Mouse (Mus musculus): ENCODE results near the gene Acadvl. TPM values are rescaled to one million over a fixed set of nuclear protein-coding genes. Genes with fewer than 3 reads are reported as not detected.
A peak's percentile ranks its signal among the peaks of the same experiment; 100 is the strongest.

Gene Acadvl
- polyA plus RNA-seq, 1 experiment from 2014 or later, result 43.5 TPM

- Histone ChIP-seq H3K27ac (no peak overlapping the region), H3K36me3 (replicated peaks) (peaks cover 35% of the 10 kb centered on the region), H3K4me3 (replicated peaks) (peak overlapping the region; percentile 31), H3K9me3 (no peaks in the 10 kb centered on the region), H3K9ac (no peak overlapping the region), H3K4me1 (peaks cover 11% of the 10 kb centered on the region), H3K27me3 (peaks cover 63% of the 10 kb centered on the region), H3K4me2 (peak overlapping the region; percentile 46)
- no peak for ATAC-seq (ENCODE audit: low FRiP score)
- 42% methylated on average over 17 of the region's 17 CpGs for WGBS
Measured at GRCm38 (mm10) chr11:69966860-69967517, 48.2 kb downstream of the Acadvl start.

GRCm38 (mm10) chr11:69966006-69966859 lies 49.0 kb downstream of the Acadvl start:
- Histone ChIP-seq H3K4me2 (peak overlapping the region; percentile 46), H3K27ac (no peak overlapping the region), H3K27me3 (peaks cover 69% of the 10 kb centered on the region), H3K4me1 (peaks cover 11% of the 10 kb centered on the region), H3K4me3 (replicated peaks) (peak overlapping the region; percentile 31), H3K36me3 (replicated peaks) (peaks cover 28% of the 10 kb centered on the region), H3K9ac (no peak overlapping the region; the same call in 1 of the 2 replicates), H3K9me3 (no peaks in the 10 kb centered on the region)
- 2% methylated on average over 58 of the region's 59 CpGs for WGBS
- no peak for ATAC-seq (ENCODE audit: low FRiP score)

GRCm38 (mm10) chr11:69965271-69966005 lies 49.8 kb downstream of the Acadvl start:
- 1% methylated on average over 49 of the region's 49 CpGs for WGBS
- H3K36me3 ChIP-seq (replicated peaks), result peaks cover 23% of the 10 kb centered on the region
- H3K27me3 ChIP-seq, result peaks cover 75% of the 10 kb centered on the region
- H3K27ac ChIP-seq, result no peak overlapping the region
- H3K9me3 ChIP-seq, result no peaks in the 10 kb centered on the region
- H3K4me2 ChIP-seq, result peak overlapping the region; percentile 46
- peak overlapping the region; percentile 31 for H3K4me3 ChIP-seq (replicated peaks)
- no peak overlapping the region for H3K9ac ChIP-seq
- ATAC-seq (ENCODE audit: low FRiP score), result no peak
- H3K4me1 ChIP-seq, result peaks cover 11% of the 10 kb centered on the region

- peaks cover 11% of the 10 kb centered on the region for H3K4me1 ChIP-seq
- H3K4me3 ChIP-seq (replicated peaks), result peak within 1 kb of the TSS; percentile 19
- H3K27me3 ChIP-seq, result peaks cover 80% of the 10 kb centered on the region
- H3K9ac ChIP-seq, result no peak within 1 kb of the TSS
- no peak within 1 kb of the TSS for H3K27ac ChIP-seq
- ATAC-seq (ENCODE audit: low FRiP score), result no peak
- no peak within 1 kb of the TSS for H3K4me2 ChIP-seq
- no peaks in the 10 kb centered on the region for H3K9me3 ChIP-seq
- H3K36me3 ChIP-seq (replicated peaks), result peaks cover 17% of the 10 kb centered on the region
- 10% methylated on average over 24 of the region's 24 CpGs for WGBS
Measured at GRCm38 (mm10) chr11:69964650-69965270, 50.5 kb downstream of the Acadvl start, which contains the start of gene Cldn7. TSS of gene Cldn7 (plus strand) at chr11:69964779.

- Histone ChIP-seq H3K4me3 (replicated peaks) (no peak overlapping the region), H3K9me3 (no peaks in the 10 kb centered on the region), H3K4me1 (peaks cover 11% of the 10 kb centered on the region), H3K27ac (no peak overlapping the region), H3K36me3 (replicated peaks) (no peaks in the 10 kb centered on the region), H3K27me3 (peaks cover 75% of the 10 kb centered on the region), H3K4me2 (no peak overlapping the region), H3K9ac (no peak overlapping the region)
- no peak for ATAC-seq (ENCODE audit: low FRiP score)
- WGBS, result 61% methylated on average over 5 of the region's 5 CpGs
Measured at GRCm38 (mm10) chr11:69961841-69962240, 53.4 kb downstream of the Acadvl start.

GRCm38 (mm10) chr11:69960616-69961015 lies 54.6 kb downstream of the Acadvl start:
- Histone ChIP-seq H3K9ac (no peak overlapping the region), H3K27me3 (peaks cover 63% of the 10 kb centered on the region), H3K27ac (no peak overlapping the region), H3K9me3 (no peaks in the 10 kb centered on the region), H3K36me3 (replicated peaks) (no peaks in the 10 kb centered on the region), H3K4me3 (replicated peaks) (no peak overlapping the region), H3K4me1 (no peaks in the 10 kb centered on the region), H3K4me2 (no peak overlapping the region)
- no peak for ATAC-seq (ENCODE audit: low FRiP score)
- 23% methylated on average over 5 of the region's 5 CpGs for WGBS

MicroRNAs within 50 kb of the gene (microRNA counts, 519-probe panel; counts per million panel counts)
- microRNA mmu-miR-324-3p, result not detected
- microRNA mmu-miR-324-5p, result 3,781 counts per million, percentile 40 among the panel's probes with 10 or more counts

Small RNAs within 50 kb of the gene (microRNA-seq; reads per million reads assigned to microRNA genes)
- gene Gm44349 (not detected), gene Mir324 (4,920 reads per million, percentile 89 among the genes with 10 or more reads in this experiment)

Other genes starting within 250 kb of the Acadvl start
- 1.3 and 1.5 TPM in 2 replicates for gene Zbtb4, start 249.5 kb downstream of the Acadvl start, polyA plus RNA-seq (2016; fragmentation: Nextera tagmentation; extraction: Ambion mirVana)
- 1.2 and 1.8 TPM in 2 replicates for gene Chrnb1, start 219.5 kb downstream of the Acadvl start, polyA plus RNA-seq (2016; fragmentation: Nextera tagmentation; extraction: Ambion mirVana)
- 2.6 and 3.2 TPM in 2 replicates for gene Fgf11, start 213.6 kb downstream of the Acadvl start, polyA plus RNA-seq (2016; fragmentation: Nextera tagmentation; extraction: Ambion mirVana)
- 0.76 and 1.3 TPM in 2 replicates for gene Tmem102, start 209.8 kb downstream of the Acadvl start, polyA plus RNA-seq (2016; fragmentation: Nextera tagmentation; extraction: Ambion mirVana)
- not detected in 2 replicates for gene Gm39566, start 200.1 kb downstream of the Acadvl start, polyA plus RNA-seq (2016; fragmentation: Nextera tagmentation; extraction: Ambion mirVana)
- gene Spem2, start 196.9 kb downstream of the Acadvl start, polyA plus RNA-seq (2016; fragmentation: Nextera tagmentation; extraction: Ambion mirVana), result not detected in 2 replicates
- gene Spem1, start 193.2 kb downstream of the Acadvl start, polyA plus RNA-seq (2016; fragmentation: Nextera tagmentation; extraction: Ambion mirVana), result 0.24 and 0.26 TPM in 2 replicates
- gene Nlgn2, start 177.6 kb downstream of the Acadvl start, polyA plus RNA-seq (2016; fragmentation: Nextera tagmentation; extraction: Ambion mirVana), result 13.3 and 14.0 TPM in 2 replicates
- 285 and 294 TPM in 2 replicates for gene Tmem256, start 176.9 kb downstream of the Acadvl start, polyA plus RNA-seq (2016; fragmentation: Nextera tagmentation; extraction: Ambion mirVana)
- gene Plscr3, start 169.0 kb downstream of the Acadvl start, polyA plus RNA-seq (2016; fragmentation: Nextera tagmentation; extraction: Ambion mirVana), result 55.1 and 56.3 TPM in 2 replicates
- 0.14 and 0.60 TPM in 2 replicates for gene Tnk1, start 156.7 kb downstream of the Acadvl start, polyA plus RNA-seq (2016; fragmentation: Nextera tagmentation; extraction: Ambion mirVana)
- gene Tmem95, start 137.4 kb downstream of the Acadvl start, polyA plus RNA-seq (2016; fragmentation: Nextera tagmentation; extraction: Ambion mirVana), result not detected in 2 replicates
- 1.7 and 2.5 TPM in 2 replicates for gene Kctd11, start 134.0 kb downstream of the Acadvl start, polyA plus RNA-seq (2016; fragmentation: Nextera tagmentation; extraction: Ambion mirVana)
- gene Acap1, start 119.9 kb downstream of the Acadvl start, polyA plus RNA-seq (2016; fragmentation: Nextera tagmentation; extraction: Ambion mirVana), result 0.47 and 0.83 TPM in 2 replicates
- gene 2810408A11Rik, start 114.4 kb downstream of the Acadvl start, polyA plus RNA-seq (2016; fragmentation: Nextera tagmentation; extraction: Ambion mirVana), result 22.4 TPM in 2 replicates
- gene Neurl4, start 114.3 kb downstream of the Acadvl start, polyA plus RNA-seq (2016; fragmentation: Nextera tagmentation; extraction: Ambion mirVana), result 18.9 and 19.3 TPM in 2 replicates
- gene Gps2, start 101.5 kb downstream of the Acadvl start, polyA plus RNA-seq (2016; fragmentation: Nextera tagmentation; extraction: Ambion mirVana), result 95.8 and 99.1 TPM in 2 replicates
- 1,678 TPM in 2 replicates for gene Eif5a, start 93.5 kb downstream of the Acadvl start, polyA plus RNA-seq (2016; fragmentation: Nextera tagmentation; extraction: Ambion mirVana)
- gene Ybx2, start 79.6 kb downstream of the Acadvl start, polyA plus RNA-seq (2016; fragmentation: Nextera tagmentation; extraction: Ambion mirVana), result 7.4 and 8.9 TPM in 2 replicates
- 13.3 and 15.3 TPM in 2 replicates for gene Slc2a4, start 67.2 kb downstream of the Acadvl start, polyA plus RNA-seq (2016; fragmentation: Nextera tagmentation; extraction: Ambion mirVana)
- gene Cldn7, start 50.6 kb downstream of the Acadvl start, polyA plus RNA-seq (2016; fragmentation: Nextera tagmentation; extraction: Ambion mirVana), result 5.7 and 7.0 TPM in 2 replicates
- gene Ctdnep1, start 34.3 kb downstream of the Acadvl start, polyA plus RNA-seq (2016; fragmentation: Nextera tagmentation; extraction: Ambion mirVana), result 19.9 and 20.7 TPM in 2 replicates
- 129 and 141 TPM in 2 replicates for gene Elp5, start 32.9 kb downstream of the Acadvl start, polyA plus RNA-seq (2016; fragmentation: Nextera tagmentation; extraction: Ambion mirVana)
- gene Gabarap, start 24.3 kb downstream of the Acadvl start, polyA plus RNA-seq (2016; fragmentation: Nextera tagmentation; extraction: Ambion mirVana), result 527 and 539 TPM in 2 replicates
- 91.3 and 99.1 TPM in 2 replicates for gene Phf23, start 19.6 kb downstream of the Acadvl start, polyA plus RNA-seq (2016; fragmentation: Nextera tagmentation; extraction: Ambion mirVana)
- 45.2 and 46.6 TPM in 2 replicates for gene Dvl2, start 14.8 kb downstream of the Acadvl start, polyA plus RNA-seq (2016; fragmentation: Nextera tagmentation; extraction: Ambion mirVana)
- 20.3 and 24.9 TPM in 2 replicates for gene Dlg4, start 1.5 kb upstream of the Acadvl start, polyA plus RNA-seq (2016; fragmentation: Nextera tagmentation; extraction: Ambion mirVana)
- gene Asgr1, start 38.7 kb upstream of the Acadvl start, polyA plus RNA-seq (2016; fragmentation: Nextera tagmentation; extraction: Ambion mirVana), result 0.63 and 0.75 TPM in 2 replicates
- gene Asgr2, start 77.2 kb upstream of the Acadvl start, polyA plus RNA-seq (2016; fragmentation: Nextera tagmentation; extraction: Ambion mirVana), result not detected in 2 replicates
- not detected in 2 replicates for gene Mgl2, start 114.9 kb upstream of the Acadvl start, polyA plus RNA-seq (2016; fragmentation: Nextera tagmentation; extraction: Ambion mirVana)
- gene Clec10a, start 140.8 kb upstream of the Acadvl start, polyA plus RNA-seq (2016; fragmentation: Nextera tagmentation; extraction: Ambion mirVana), result 0.17 and 0.33 TPM in 2 replicates
- 1.5 and 2.5 TPM in 2 replicates for gene Slc16a11, start 197.3 kb upstream of the Acadvl start, polyA plus RNA-seq (2016; fragmentation: Nextera tagmentation; extraction: Ambion mirVana)
- 14.3 and 14.4 TPM in 2 replicates for gene Slc16a13, start 205.7 kb upstream of the Acadvl start, polyA plus RNA-seq (2016; fragmentation: Nextera tagmentation; extraction: Ambion mirVana)
- 5.7 and 5.9 TPM in 2 replicates for gene Bcl6b, start 214.4 kb upstream of the Acadvl start, polyA plus RNA-seq (2016; fragmentation: Nextera tagmentation; extraction: Ambion mirVana)
- 203 and 215 TPM in 2 replicates for gene 0610010K14Rik, start 222.5 kb upstream of the Acadvl start, polyA plus RNA-seq (2016; fragmentation: Nextera tagmentation; extraction: Ambion mirVana)
- 9.4 and 11.2 TPM in 2 replicates for gene Gm21988, start 224.4 kb upstream of the Acadvl start, polyA plus RNA-seq (2016; fragmentation: Nextera tagmentation; extraction: Ambion mirVana)
- 151 and 152 TPM in 2 replicates for gene Rnasek, start 224.4 kb upstream of the Acadvl start, polyA plus RNA-seq (2016; fragmentation: Nextera tagmentation; extraction: Ambion mirVana)
- 1.3 and 1.6 TPM in 2 replicates for gene Alox12, start 239.9 kb upstream of the Acadvl start, polyA plus RNA-seq (2016; fragmentation: Nextera tagmentation; extraction: Ambion mirVana)

Measured in forebrain, embryonic 12.5 days (tissue).